Mouse (Mus musculus) heart, embryonic 13.5 days (tissue): ENCODE results near the gene 2310034G01Rik. TPM values are rescaled to one million over a fixed set of nuclear protein-coding genes. Genes with fewer than 3 reads are reported as not detected.

Experiments
- ATAC-seq: fragments of 200-750 bp; cut with Nextera tagmentation; 2 replicates; pipeline ENCODE4 v1.8.0; 2017; ENCODE audit warnings: moderate TSS enrichment; ENCODE audit not compliant: insufficient number of reproducible peaks, low FRiP score, low TSS enrichment; ENCODE audit errors: extremely low read depth
- H3K27ac ChIP-seq: fragments of 300-500 bp; sonication (generic); replicated peaks from 2 replicates; pipeline ENCODE4 v1.5.1; 2015; ENCODE audit warnings: moderate library complexity, mild to moderate bottlenecking, inconsistent platforms
- H3K27me3 ChIP-seq: fragments of 300-500 bp; sonication (generic); replicated peaks from 2 replicates; pipeline ENCODE4 v1.6.1; 2015; ENCODE audit warnings: mild to moderate bottlenecking, inconsistent platforms
- H3K36me3 ChIP-seq: fragments of 300-500 bp; sonication (generic); 2 replicates; pipeline ENCODE4 v1.6.1; 2015; ENCODE audit warnings: mild to moderate bottlenecking, inconsistent platforms
- H3K4me1 ChIP-seq: fragments of 300-500 bp; sonication (generic); 2 replicates; pipeline ENCODE4 v1.6.1; 2015; ENCODE audit warnings: inconsistent platforms
- H3K4me2 ChIP-seq: fragments of 300-500 bp; sonication (generic); 2 replicates; pipeline ENCODE4 v1.6.1; 2015; ENCODE audit warnings: inconsistent platforms, mild to moderate bottlenecking, moderate library complexity
- H3K4me3 ChIP-seq: fragments of 300-500 bp; sonication (generic); 2 replicates; pipeline ENCODE4 v1.5.1; 2015; ENCODE audit warnings: moderate library complexity, mild to moderate bottlenecking, inconsistent platforms
- H3K9ac ChIP-seq: fragments of 300-500 bp; sonication (generic); 2 replicates; pipeline ENCODE4 v1.6.1; 2015; ENCODE audit warnings: inconsistent platforms, mild to moderate bottlenecking, moderate library complexity
- H3K9me3 ChIP-seq: fragments of 300-500 bp; sonication (generic); 2 replicates; pipeline ENCODE4 v1.6.1; 2016; ENCODE audit warnings: inconsistent platforms
- WGBS: fragments of 180-500 bp; shearing (Covaris S2); methylation state at CpG from one replicate; pipeline ENCODE4 v1.1.7; 2015; ENCODE audit warnings: mixed read lengths; 5-methylcytosine and 5-hydroxymethylcytosine counted together
- polyA plus RNA-seq: library from polyadenylated mRNA; unstranded; fragments of >200 nt; fragmentation: Nextera tagmentation; extraction: Ambion mirVana; gene quantifications from 2 replicates; pipeline ENCODE4 v1.2.1, GENCODE M21; 2015

The 2310034G01Rik gene
- polyA plus RNA-seq, 1 experiment from 2014 or later: 0.76 TPM

DNA sequence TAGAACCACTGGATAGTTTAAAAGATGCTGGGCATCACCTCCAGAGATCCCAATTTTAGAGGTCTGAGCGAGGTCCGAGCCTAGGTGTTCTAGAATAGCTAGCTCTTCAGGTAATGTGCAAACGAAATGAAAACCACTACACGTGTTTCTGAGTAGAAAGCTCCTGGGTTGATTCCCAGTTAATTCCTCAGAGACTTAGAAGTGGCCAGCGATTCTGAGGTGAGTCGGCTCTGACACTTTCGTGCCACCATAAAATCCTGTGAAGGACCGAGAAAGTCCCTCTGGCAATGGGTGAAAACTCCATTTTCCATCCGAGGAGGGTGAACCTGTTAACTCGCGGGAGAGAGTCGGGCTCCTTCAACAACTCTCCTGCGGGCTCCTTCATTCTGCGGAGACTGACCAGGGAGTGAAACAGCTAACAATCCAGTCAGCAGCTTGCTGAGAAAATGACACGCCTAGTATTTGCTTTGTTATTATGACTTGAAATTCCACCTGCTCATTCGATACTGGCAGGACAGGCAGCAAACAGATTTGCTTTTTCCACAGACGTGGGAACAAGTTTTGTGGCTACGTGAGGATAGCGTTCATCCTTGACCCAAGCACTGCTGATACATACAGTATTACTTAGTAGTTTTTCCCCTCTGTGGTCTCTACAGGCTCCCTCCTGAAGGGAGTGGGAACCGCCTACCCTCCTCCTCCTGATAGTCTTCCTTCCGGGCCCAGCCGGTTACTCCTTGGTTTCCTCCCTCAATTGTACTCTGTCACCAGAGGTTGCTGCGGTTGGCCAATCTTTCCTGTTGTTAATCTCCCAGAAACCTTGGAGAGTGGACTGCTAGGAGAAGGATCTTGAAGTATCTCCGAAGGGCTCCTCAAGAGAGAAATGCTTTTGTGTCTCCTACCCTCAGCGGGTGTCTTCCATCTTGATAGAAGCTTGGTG lies 7.5 kb upstream of the 2310034G01Rik start:
- WGBS: 16% methylated on average over 25 of the region's 25 CpGs
- Histone ChIP-seq H3K9ac (peak overlapping the region; percentile 77), H3K27me3 (peaks cover 29% of the 10 kb centered on the region), H3K36me3 (no peaks in the 10 kb centered on the region), H3K27ac (peak overlapping the region; percentile 29; the same call in 1 of the 2 replicates), H3K9me3 (no peaks in the 10 kb centered on the region), H3K4me3 (peak overlapping the region; percentile 64), H3K4me1 (peaks cover 18% of the 10 kb centered on the region), H3K4me2 (peak overlapping the region; percentile 79)
- no peak for ATAC-seq

DNA sequence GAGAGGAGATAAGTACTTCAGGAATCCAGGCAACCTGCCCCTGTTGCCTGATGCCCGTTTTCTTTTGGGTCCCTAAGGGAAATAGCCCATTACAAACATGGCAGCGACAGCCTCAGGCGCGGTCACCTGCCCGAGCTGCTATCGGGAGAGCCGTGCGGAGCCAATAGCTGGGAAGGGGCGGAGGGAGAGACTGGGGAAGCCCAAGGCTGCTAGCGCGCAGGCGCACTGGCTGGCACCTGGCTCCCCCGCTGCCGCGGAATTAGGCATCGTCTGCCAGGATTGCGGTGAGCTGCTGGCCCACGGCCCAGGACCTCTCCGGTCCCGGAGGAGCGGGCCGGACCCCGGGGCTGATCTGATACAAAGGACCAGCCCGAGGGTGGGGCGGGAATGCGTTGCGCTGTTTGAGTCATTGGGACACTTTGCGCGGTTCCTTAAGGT lies 6.6 kb upstream of the 2310034G01Rik start:
- H3K36me3 ChIP-seq: no peaks in the 10 kb centered on the region
- peak overlapping the region; percentile 77 for H3K9ac ChIP-seq
- H3K4me1 ChIP-seq: peaks cover 18% of the 10 kb centered on the region
- H3K4me3 ChIP-seq: peak overlapping the region; percentile 64
- H3K4me2 ChIP-seq: peak overlapping the region; percentile 79
- no peak overlapping the region for H3K27ac ChIP-seq
- H3K27me3 ChIP-seq: peaks cover 36% of the 10 kb centered on the region
- H3K9me3 ChIP-seq: no peaks in the 10 kb centered on the region
- peak; percentile 71; the same call in 1 of the 2 replicates for ATAC-seq
- WGBS: under 1% methylated on average over 29 of the region's 29 CpGs

DNA sequence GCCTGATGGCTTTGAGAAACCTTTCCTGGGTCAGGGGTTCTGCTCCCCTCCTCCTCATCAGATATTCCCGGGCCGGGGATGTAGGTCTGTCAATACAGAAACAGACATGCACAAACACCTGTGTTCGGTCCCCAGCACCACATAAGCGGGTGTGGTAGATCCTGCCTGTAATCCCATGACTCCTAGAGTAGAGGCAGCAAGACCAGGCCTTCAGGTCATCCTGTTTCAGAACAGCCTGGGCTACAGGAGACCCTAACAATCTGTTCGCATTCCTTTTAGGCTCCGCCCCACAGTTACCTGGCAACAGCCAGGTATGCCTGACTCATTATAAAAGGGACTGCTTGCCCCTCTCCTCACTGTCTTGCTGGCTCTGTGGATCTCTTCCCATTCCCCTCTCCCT lies 552 bp downstream of the 2310034G01Rik start:
- no peak for ATAC-seq
- H3K4me2 ChIP-seq: peak overlapping the region; percentile 96
- 24% methylated on average over 6 of the region's 6 CpGs for WGBS
- H3K27ac ChIP-seq: no peak overlapping the region
- peaks cover 53% of the 10 kb centered on the region for H3K27me3 ChIP-seq
- peaks cover 23% of the 10 kb centered on the region for H3K4me1 ChIP-seq
- H3K9ac ChIP-seq: peak overlapping the region; percentile 88
- H3K36me3 ChIP-seq: no peaks in the 10 kb centered on the region
- H3K9me3 ChIP-seq: no peaks in the 10 kb centered on the region
- H3K4me3 ChIP-seq: peak overlapping the region; percentile 72

DNA sequence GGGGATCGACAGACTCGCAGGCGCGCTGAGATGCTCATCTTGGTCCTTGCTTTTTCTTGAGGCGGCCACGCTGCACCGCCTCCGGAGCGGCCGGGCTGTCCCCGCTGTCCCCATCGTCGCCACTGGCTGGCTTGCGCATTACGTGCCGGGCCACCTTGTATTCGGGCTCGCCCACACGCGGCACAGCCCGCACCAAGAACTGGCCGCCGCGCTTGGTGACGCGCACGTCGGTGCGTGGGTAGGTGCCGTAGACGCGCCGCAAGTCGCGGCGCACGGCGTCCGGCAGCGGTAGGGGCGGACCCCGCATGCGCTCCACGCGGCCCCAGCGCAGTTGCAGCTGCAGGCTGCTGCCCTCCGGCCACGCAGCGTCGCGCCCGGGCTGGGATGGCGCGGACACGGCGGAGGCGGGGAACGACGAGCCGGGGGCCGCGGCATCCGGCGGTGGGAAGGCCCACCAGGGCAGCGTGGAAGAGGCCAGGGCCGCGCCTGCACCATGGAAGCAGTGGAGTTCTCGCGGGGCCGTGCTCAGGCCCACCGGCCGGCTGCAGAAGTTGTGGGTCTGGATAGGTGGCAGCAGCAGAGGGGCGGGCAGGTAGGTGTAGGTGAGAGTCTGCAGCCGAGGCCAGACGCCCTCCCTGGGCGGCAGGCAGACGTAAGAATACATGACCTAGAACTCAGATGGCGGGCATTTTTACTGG lies 1.2 kb downstream of the 2310034G01Rik start:
- no peaks in the 10 kb centered on the region for H3K36me3 ChIP-seq
- under 1% methylated on average over 78 of the region's 78 CpGs for WGBS
- peak overlapping the region; percentile 96 for H3K4me2 ChIP-seq
- ATAC-seq: peak; percentile 55; the same call in 1 of the 2 replicates
- H3K4me1 ChIP-seq: peaks cover 23% of the 10 kb centered on the region
- H3K27ac ChIP-seq: peak overlapping the region; percentile 77
- H3K9me3 ChIP-seq: no peaks in the 10 kb centered on the region
- H3K4me3 ChIP-seq: peak overlapping the region; percentile 72
- H3K9ac ChIP-seq: peak overlapping the region; percentile 88
- H3K27me3 ChIP-seq: peaks cover 60% of the 10 kb centered on the region

DNA sequence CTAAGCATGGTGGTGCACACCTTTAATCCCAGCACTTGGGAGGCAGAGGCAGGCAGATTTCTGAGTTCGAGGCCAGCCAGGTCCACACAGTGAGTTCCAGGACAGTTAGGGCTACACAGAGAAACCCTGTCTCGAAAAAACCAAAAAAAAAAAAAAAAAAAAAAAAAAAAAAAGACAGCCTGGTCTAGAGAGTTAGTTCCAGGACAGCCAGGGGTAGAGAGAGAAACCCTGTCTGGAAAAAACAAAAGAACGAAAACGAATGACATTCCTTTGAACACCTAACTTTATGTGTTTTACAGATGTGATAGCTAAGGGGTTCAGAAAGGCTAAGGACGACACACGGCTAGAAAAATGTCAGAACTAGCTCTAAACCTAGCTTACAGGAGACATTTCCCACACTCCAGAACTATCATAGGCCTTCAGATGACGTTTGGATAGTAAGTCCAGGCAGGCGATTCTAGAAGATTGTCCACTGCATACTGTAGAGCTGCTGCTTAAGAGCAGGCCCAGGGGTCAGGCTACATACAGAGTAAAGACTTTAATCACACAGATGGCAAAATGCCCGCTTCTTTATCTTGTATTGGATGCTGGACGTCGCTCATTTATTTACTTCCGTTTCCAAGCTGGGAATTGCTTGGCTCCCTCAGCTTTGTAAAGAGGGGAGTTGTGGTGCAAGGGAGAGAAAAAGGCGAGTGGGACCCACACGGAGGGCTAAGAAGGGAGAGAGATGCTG lies 2.0 kb downstream of the 2310034G01Rik start:
- Histone ChIP-seq H3K27ac (peak overlapping the region; percentile 77), H3K4me1 (peaks cover 23% of the 10 kb centered on the region), H3K4me3 (peak overlapping the region; percentile 72), H3K36me3 (no peaks in the 10 kb centered on the region), H3K9ac (peak overlapping the region; percentile 88), H3K27me3 (peaks cover 62% of the 10 kb centered on the region), H3K9me3 (no peaks in the 10 kb centered on the region), H3K4me2 (peak overlapping the region; percentile 96)
- WGBS: 29% methylated on average over 14 of the region's 14 CpGs
- no peak for ATAC-seq

DNA sequence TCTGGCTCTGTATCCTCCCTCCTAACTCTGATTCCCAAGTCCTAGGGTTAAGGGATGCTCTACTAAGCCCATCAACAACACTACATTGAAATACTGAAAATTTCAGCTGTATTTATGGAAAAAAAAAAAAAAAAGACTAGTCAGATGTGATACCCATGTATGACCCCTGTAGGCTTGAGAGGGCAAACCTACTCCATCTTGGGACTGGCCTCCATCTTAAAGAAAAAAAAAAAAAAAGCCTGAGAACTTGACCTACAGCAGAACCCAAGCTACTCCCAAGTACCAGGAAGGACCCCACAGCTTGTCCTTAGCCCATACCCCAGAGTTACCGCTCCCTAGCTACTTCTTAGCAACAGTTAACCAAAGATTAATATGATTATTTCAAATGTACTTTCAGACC lies 3.0 kb downstream of the 2310034G01Rik start:
- H3K27ac ChIP-seq: no peak overlapping the region
- no peaks in the 10 kb centered on the region for H3K9me3 ChIP-seq
- no peaks in the 10 kb centered on the region for H3K36me3 ChIP-seq
- WGBS: 91% methylated on average over 1 of the region's 1 CpGs
- ATAC-seq: no peak
- no peak overlapping the region for H3K4me3 ChIP-seq
- peaks cover 57% of the 10 kb centered on the region for H3K27me3 ChIP-seq
- H3K4me2 ChIP-seq: no peak overlapping the region
- no peak overlapping the region for H3K9ac ChIP-seq
- H3K4me1 ChIP-seq: peaks cover 23% of the 10 kb centered on the region

DNA sequence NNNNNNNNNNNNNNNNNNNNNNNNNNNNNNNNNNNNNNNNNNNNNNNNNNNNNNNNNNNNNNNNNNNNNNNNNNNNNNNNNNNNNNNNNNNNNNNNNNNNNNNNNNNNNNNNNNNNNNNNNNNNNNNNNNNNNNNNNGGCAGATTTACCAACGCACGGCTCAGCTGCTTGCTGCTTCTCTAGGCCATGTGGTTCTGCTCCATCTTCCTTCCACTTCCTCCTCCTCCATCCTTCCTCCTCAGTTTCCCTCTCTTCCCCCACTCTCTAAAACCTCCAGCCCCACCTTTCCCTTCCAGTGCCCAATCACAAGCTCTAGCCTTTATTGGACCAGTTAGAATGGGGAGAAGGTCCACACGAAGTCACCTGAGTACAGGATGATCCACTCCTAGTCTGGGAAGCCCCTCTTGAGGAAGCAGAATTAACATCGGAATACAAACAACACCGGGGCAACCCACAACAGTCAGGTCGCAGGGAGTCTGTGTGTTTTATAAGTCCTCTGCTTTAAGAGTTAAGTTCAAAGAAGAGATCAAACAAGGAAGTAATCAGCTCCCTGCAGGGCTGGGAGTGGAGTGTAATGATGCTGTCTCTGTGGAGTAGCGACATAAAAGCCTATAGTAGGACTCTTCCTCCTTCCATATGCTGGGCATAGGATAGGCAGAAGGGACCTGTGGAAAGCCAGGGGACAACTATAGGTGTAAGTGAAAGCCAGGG lies 5.2 kb downstream of the 2310034G01Rik start:
- Histone ChIP-seq H3K4me1 (peaks cover 16% of the 10 kb centered on the region), H3K27me3 (peaks cover 44% of the 10 kb centered on the region), H3K4me2 (no peak overlapping the region), H3K27ac (no peak overlapping the region), H3K36me3 (no peaks in the 10 kb centered on the region), H3K9me3 (no peaks in the 10 kb centered on the region), H3K4me3 (no peak overlapping the region), H3K9ac (no peak overlapping the region)
- WGBS: 19% methylated on average over 7 of the region's 7 CpGs
- ATAC-seq: no peak

DNA sequence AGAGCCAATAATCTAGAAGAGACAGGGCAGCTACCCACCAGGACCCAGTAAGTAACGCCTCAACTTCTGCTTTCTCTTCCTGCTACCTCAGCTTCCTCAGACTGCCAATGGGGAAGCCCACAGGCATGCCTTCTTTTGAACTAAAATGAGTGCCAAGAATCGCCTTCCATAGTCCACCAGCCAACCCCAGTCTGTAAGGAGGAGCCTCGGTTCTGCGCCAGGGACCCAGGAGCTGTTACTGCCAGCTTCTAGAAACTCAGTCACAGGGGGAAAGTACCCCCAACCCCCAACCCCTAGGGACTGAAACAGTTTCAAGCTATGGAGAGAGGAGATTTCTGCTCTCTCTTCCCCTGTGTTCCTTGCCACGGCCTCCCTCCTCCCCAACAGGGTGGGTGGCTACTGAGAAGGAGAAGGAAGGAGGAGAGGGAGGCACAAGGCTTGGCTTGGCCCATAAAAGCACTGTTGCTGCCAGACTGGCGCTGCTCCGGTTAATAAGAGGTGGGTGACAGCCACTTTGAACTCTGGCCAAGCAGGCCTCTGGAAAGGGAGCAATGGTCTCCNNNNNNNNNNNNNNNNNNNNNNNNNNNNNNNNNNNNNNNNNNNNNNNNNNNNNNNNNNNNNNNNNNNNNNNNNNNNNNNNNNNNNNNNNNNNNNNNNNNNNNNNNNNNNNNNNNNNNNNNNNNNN lies 10.7 kb downstream of the 2310034G01Rik start:
- WGBS: 76% methylated on average over 7 of the region's 7 CpGs

DNA sequence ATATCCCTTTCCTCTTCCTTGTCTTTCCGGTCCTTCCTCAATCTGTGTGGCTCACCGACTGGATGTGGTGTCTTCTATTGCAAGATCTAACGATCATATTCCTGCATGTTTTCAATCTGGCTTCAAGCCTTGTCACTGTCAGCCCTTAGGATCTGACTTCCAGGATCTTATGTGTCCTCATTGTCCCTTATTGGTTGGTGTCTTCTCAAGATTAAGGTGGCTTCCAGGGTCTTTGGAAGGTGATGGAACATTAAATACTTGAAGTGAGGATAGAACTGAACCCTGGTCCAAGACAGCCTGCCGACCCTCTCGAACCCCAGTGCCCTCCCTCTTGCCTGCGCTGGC lies 11.2 kb downstream of the 2310034G01Rik start:
- Histone ChIP-seq H3K9ac (peak overlapping the region; percentile 77), H3K4me2 (peak overlapping the region; percentile 88), H3K36me3 (no peaks in the 10 kb centered on the region), H3K27me3 (peaks cover 17% of the 10 kb centered on the region), H3K9me3 (no peaks in the 10 kb centered on the region), H3K4me3 (peak overlapping the region; percentile 87), H3K27ac (peak overlapping the region; percentile 41; the same call in 1 of the 2 replicates), H3K4me1 (peaks cover 20% of the 10 kb centered on the region)
- 53% methylated on average over 6 of the region's 6 CpGs for WGBS
- no peak for ATAC-seq

More for the DNA sequence above, 10.7 kb downstream of the 2310034G01Rik start:
- H3K27ac ChIP-seq: peak overlapping the region; percentile 41; the same call in 1 of the 2 replicates
- H3K9ac ChIP-seq: no peak overlapping the region
- H3K4me3 ChIP-seq: no peak overlapping the region; the same call in 1 of the 2 replicates
- peaks cover 22% of the 10 kb centered on the region for H3K27me3 ChIP-seq
- no peaks in the 10 kb centered on the region for H3K9me3 ChIP-seq
- ATAC-seq: no peak
- peaks cover 20% of the 10 kb centered on the region for H3K4me1 ChIP-seq
- H3K4me2 ChIP-seq: peak overlapping the region; percentile 88
- no peaks in the 10 kb centered on the region for H3K36me3 ChIP-seq

DNA sequence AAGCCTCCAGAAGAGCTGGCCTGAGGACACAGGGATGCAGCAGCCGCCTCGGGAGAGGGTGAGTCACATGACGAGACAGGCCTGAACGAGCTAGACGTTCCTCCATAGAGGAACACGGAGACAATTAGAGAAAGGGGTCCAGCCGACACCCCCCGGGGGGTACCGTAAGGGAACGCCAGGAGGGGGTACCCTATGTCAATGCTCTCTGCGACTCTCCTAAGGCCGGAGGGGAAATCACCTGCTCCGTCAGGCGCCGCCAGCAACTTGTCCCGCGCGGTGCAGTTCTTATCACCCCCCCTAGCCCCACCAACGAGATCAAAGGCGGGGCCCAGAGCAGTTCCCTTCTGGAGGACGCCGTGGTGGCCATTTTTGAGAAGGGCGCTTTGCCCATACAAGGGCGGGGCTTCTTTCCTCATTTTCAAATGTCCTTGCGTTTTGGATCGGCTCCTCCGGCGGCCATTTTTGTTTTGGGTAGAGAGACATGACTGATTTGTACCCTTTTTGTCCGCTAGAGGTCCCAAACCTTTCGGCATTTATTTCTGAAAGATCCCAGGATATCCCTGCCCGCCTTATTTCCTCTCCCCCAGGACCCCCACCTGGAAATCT lies 11.7 kb downstream of the 2310034G01Rik start, which contains the start of gene Cuedc2:
Gene Cuedc2 (minus strand): TSS at position 372 of the 606 bp plus-strand sequence.
- H3K4me1 ChIP-seq: peaks cover 20% of the 10 kb centered on the region
- peak within 1 kb of the TSS; percentile 91 for H3K9ac ChIP-seq
- peak within 1 kb of the TSS; percentile 48; the same call in 1 of the 2 replicates for H3K27ac ChIP-seq
- ATAC-seq: peak; percentile 82
- H3K9me3 ChIP-seq: no peaks in the 10 kb centered on the region
- H3K4me3 ChIP-seq: peak within 1 kb of the TSS; percentile 87
- H3K4me2 ChIP-seq: peak within 1 kb of the TSS; percentile 88
- H3K27me3 ChIP-seq: peaks cover 12% of the 10 kb centered on the region
- no peaks in the 10 kb centered on the region for H3K36me3 ChIP-seq
- under 1% methylated on average over 31 of the region's 31 CpGs for WGBS
